Mouse (Mus musculus): ENCODE results near the gene Hist1h4c. TPM values are rescaled to one million over a fixed set of nuclear protein-coding genes. Genes with fewer than 3 reads are reported as not detected.
A peak's percentile ranks its signal among the peaks of the same experiment; 100 is the strongest.

Hist1h4c gene
- total and polyA plus RNA-seq, 3 experiments: 4.1 to 2,008 TPM; not detected in 1

GRCm38 (mm10) chr13:23740910-23741309 is 42.7 kb upstream of the Hist1h4c start:
- Histone ChIP-seq H3K27me3 (ENCODE audit: control insufficient read depth in 1 of 2, insufficient read depth in 2 of 2, low read length in 2 of 2) (no peaks in the 10 kb centered on the region), H3K4me3 (ENCODE audit: control insufficient read depth in 1 of 2, insufficient read depth in 1 of 2, low read depth in 2 of 2, low read length in 2 of 2) (peak overlapping the region; percentile 17 to 37; a peak in 3 of 4 replicates), H3K36me3 (ENCODE audit: control insufficient read depth in 1 of 2, insufficient read depth in 2 of 2, low read length in 2 of 2) (peaks cover 0 to 26% of the 10 kb centered on the region in 2 experiments; a peak in 2 of 4 replicates), H3K4me1 (ENCODE audit: control insufficient read depth in 1 of 2, insufficient read depth in 2 of 2, low read length in 2 of 2) (0 out of 4 replicates have a peak, but pooled peaks cover 3% of the 10 kb centered on the region in 2 experiments), H3K9me3 (replicated peaks; ENCODE audit: insufficient read depth, low read length) (no peaks in the 10 kb centered on the region), H3K79me2 (ENCODE audit: control insufficient read depth, insufficient read depth, low read length, poor library complexity) (peaks cover 1% of the 10 kb centered on the region; the same call in 1 of the 2 replicates), H3K9ac (ENCODE audit: control insufficient read depth, low read depth, low read length, poor library complexity, severe bottlenecking) (peak overlapping the region; percentile 70), H3K27ac (ENCODE audit: control insufficient read depth, low read depth, low read length) (peak overlapping the region; percentile 48; the same call in 1 of the 2 replicates)
- peak; percentile 60 for DNase-seq (ENCODE audit: low read depth, low spot score)
- TF ChIP-seq MEF2A (IDR thresholded peaks at IDR 0.05; ENCODE audit: extremely low read depth, insufficient replicate concordance, low read depth, low read length, poor library complexity, severe bottlenecking): no peak
- no peak for TF ChIP-seq MYB (IDR thresholded peaks at IDR 0.05; ENCODE audit: low read depth, low read length)
- TF ChIP-seq ELF1 (IDR thresholded peaks at IDR 0.05; ENCODE audit: low read depth, low read length): no peak
- no peak for TF ChIP-seq USF1 (IDR thresholded peaks at IDR 0.05; ENCODE audit: low read depth, low read length)
- TF ChIP-seq SMC3 (IDR thresholded peaks at IDR 0.05; ENCODE audit: low read depth, low read length): no peak
- no peak for TF ChIP-seq JUND (IDR thresholded peaks at IDR 0.05; ENCODE audit: low read depth, low read length)
- no peak for TF ChIP-seq TCF12 (IDR thresholded peaks at IDR 0.05; ENCODE audit: low read depth, low read length)
- TF ChIP-seq MYC (IDR thresholded peaks at IDR 0.05; ENCODE audit: low read depth, low read length): no peak
- TF ChIP-seq ZKSCAN1 (IDR thresholded peaks at IDR 0.05; ENCODE audit: low read depth, low read length): no peak
- no peak for TF ChIP-seq NRF1 (IDR thresholded peaks at IDR 0.05; ENCODE audit: insufficient read depth, low read depth, low read length, poor library complexity, severe bottlenecking)

DNA sequence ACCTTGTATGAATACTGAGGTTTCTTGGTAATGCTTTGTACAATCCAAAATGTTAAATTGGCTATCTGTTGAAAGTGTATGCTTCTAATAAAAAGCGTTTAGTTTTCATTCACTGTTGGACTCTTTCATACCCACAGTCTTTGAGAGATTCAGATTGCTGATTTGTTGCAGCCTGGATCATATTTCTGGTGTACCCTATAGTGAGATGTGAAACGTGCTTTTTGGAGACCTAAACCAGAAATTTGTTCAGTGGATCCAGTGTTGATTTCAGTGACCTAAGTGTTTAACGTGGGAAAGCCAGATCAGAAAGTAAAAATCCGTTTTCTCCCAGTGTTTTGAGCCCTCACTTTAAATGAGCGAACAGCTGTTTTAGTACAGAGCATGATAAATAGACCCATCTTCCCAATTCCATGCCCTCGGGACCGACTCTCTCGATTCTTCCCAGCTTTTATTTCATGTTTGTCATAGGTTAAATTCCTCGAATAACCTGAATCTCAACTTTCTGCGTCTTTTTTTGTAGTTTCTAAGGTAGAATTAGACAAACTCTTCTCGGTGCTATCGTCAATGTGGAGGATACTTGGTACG is 42.1 kb upstream of the Hist1h4c start:
- Histone ChIP-seq H3K4me3 (ENCODE audit: control insufficient read depth in 1 of 2, insufficient read depth in 1 of 2, low read depth in 2 of 2, low read length in 2 of 2) (peak overlapping the region; percentile 67 to 70), H3K9me3 (replicated peaks; ENCODE audit: insufficient read depth, low read length) (no peaks in the 10 kb centered on the region), H3K4me1 (ENCODE audit: control insufficient read depth in 1 of 2, insufficient read depth in 2 of 2, low read length in 2 of 2) (0 out of 4 replicates have a peak, but pooled peaks cover 3% of the 10 kb centered on the region in 2 experiments), H3K27me3 (ENCODE audit: control insufficient read depth in 1 of 2, insufficient read depth in 2 of 2, low read length in 2 of 2) (no peaks in the 10 kb centered on the region), H3K79me2 (ENCODE audit: control insufficient read depth, insufficient read depth, low read length, poor library complexity) (peaks cover 1% of the 10 kb centered on the region; the same call in 1 of the 2 replicates), H3K36me3 (ENCODE audit: control insufficient read depth in 1 of 2, insufficient read depth in 2 of 2, low read length in 2 of 2) (peaks cover 0 to 22% of the 10 kb centered on the region in 2 experiments; a peak in 2 of 4 replicates), H3K9ac (ENCODE audit: control insufficient read depth, low read depth, low read length, poor library complexity, severe bottlenecking) (peak overlapping the region; percentile 85), H3K27ac (ENCODE audit: control insufficient read depth, low read depth, low read length) (peak overlapping the region; percentile 99)
- DNase-seq (ENCODE audit: low read depth, low spot score): no peak
- TF ChIP-seq USF2 (IDR thresholded peaks at IDR 0.05; ENCODE audit: borderline replicate concordance in 1 of 2, insufficient read depth in 1 of 2, low read depth in 1 of 2, low read length in 2 of 2): no peak
- TF ChIP-seq GATA1 (IDR thresholded peaks at IDR 0.05; ENCODE audit: low read depth, low read length): no peak
- TF ChIP-seq POLR2AphosphoS2 (IDR thresholded peaks at IDR 0.05; ENCODE audit: low read length): no peak
- TF ChIP-seq MAX (IDR thresholded peaks at IDR 0.05; ENCODE audit: low read length): no peak
- no peak for TF ChIP-seq TCF12 (IDR thresholded peaks at IDR 0.05; ENCODE audit: low read depth, low read length)
- no peak for TF ChIP-seq GABPA (IDR thresholded peaks at IDR 0.05; ENCODE audit: low read depth, low read length)
- no peak for TF ChIP-seq NELFE (IDR thresholded peaks at IDR 0.05; ENCODE audit: low read depth, low read length)
- TF ChIP-seq BHLHE40 (IDR thresholded peaks at IDR 0.05; ENCODE audit: borderline replicate concordance, low read depth, low read length): no peak

Data from MEL (cell line).